Mouse (Mus musculus) C2C12 (cell line): ENCODE data around the gene A630076J17Rik. TPM values are rescaled to one million over a fixed set of nuclear protein-coding genes. Genes with fewer than 3 reads are reported as not detected.

ENCODE experiments used
- H3K27me3 ChIP-seq: one replicate; pipeline ENCODE4 v1.6.1; 2011; ENCODE audit not compliant: control insufficient read depth, insufficient read depth, insufficient read length
- H3K36me3 ChIP-seq: one replicate; pipeline ENCODE4 v1.6.1; 2011; ENCODE audit not compliant: control insufficient read depth, insufficient read depth
- H3K4me3 ChIP-seq: one replicate; pipeline ENCODE4 v1.5.1; 2011; ENCODE audit warnings: mild to moderate bottlenecking, control low read depth; ENCODE audit not compliant: poor library complexity, insufficient read depth, severe bottlenecking
- H3K79me2 ChIP-seq: one replicate; pipeline ENCODE4 v1.6.1; 2011; ENCODE audit not compliant: control insufficient read depth, insufficient read depth
- H3K79me3 ChIP-seq: one replicate; pipeline ENCODE4 v1.6.1; 2011; ENCODE audit warnings: low read depth, control low read depth
- H3ac ChIP-seq: one replicate; pipeline ENCODE3; 2011; ENCODE audit warnings: low read depth; ENCODE audit not compliant: control insufficient read depth, insufficient read length
- CEBPB ChIP-seq: IDR thresholded peaks from one replicate; pipeline ENCODE4 v1.6.1; 2011; ENCODE audit warnings: low read depth, mild to moderate bottlenecking, control low read depth, moderate library complexity
- CTCF ChIP-seq: IDR thresholded peaks from one replicate; pipeline ENCODE4 v1.5.1; 2011; ENCODE audit not compliant: control insufficient read depth, insufficient read depth, insufficient read length
- FOSL1 ChIP-seq: IDR thresholded peaks from one replicate; pipeline ENCODE4 v1.8.0; 2011; ENCODE audit warnings: mild to moderate bottlenecking, low read length; ENCODE audit not compliant: poor library complexity, insufficient read depth, severe bottlenecking
- MAX ChIP-seq: IDR thresholded peaks from one replicate; pipeline ENCODE4 v1.6.1; 2011; ENCODE audit warnings: mild to moderate bottlenecking, control low read depth
- MYOD1 ChIP-seq: IDR thresholded peaks from one replicate; pipeline ENCODE4 v1.6.1; 2011; ENCODE audit warnings: low read depth; ENCODE audit not compliant: control insufficient read depth, insufficient read length
- MYOG ChIP-seq: IDR thresholded peaks from one replicate; pipeline ENCODE4 v1.6.1; 2011; ENCODE audit not compliant: control insufficient read depth, insufficient read length; ENCODE audit errors: extremely low read depth
- USF1 ChIP-seq: IDR thresholded peaks from one replicate; pipeline ENCODE4 v1.6.1; 2011; ENCODE audit warnings: low read depth, mild to moderate bottlenecking, control low read depth, moderate library complexity
- polyA plus RNA-seq: library from polyadenylated mRNA; unstranded; fragments of >200 nt; fragmentation: generic; extraction: Trizol; gene quantifications from one replicate; pipeline ENCODE4 v1.2.1, GENCODE M21; 2012; ENCODE audit warnings: missing spikeins

A630076J17Rik gene
- polyA plus RNA-seq, 1 experiment = 0.02 TPM

- Histone ChIP-seq H3K4me3 (no peak overlapping the region), H3K79me2 (no peaks in the 10 kb centered on the region), H3K27me3 (peaks cover 49% of the 10 kb centered on the region), H3K36me3 (no peaks in the 10 kb centered on the region), H3K79me3 (no peaks in the 10 kb centered on the region), H3ac (no peak overlapping the region)
- TF ChIP-seq CTCF = no peak
- TF ChIP-seq MAX = no peak
- TF ChIP-seq MYOG = no peak
- no peak for TF ChIP-seq CEBPB
- TF ChIP-seq FOSL1 = no peak
- TF ChIP-seq MYOD1 = no peak
- TF ChIP-seq USF1 = no peak
Observed at GRCm38 (mm10) chr3:107188226-107188899, 42.1 kb upstream of the A630076J17Rik start.

DNA sequence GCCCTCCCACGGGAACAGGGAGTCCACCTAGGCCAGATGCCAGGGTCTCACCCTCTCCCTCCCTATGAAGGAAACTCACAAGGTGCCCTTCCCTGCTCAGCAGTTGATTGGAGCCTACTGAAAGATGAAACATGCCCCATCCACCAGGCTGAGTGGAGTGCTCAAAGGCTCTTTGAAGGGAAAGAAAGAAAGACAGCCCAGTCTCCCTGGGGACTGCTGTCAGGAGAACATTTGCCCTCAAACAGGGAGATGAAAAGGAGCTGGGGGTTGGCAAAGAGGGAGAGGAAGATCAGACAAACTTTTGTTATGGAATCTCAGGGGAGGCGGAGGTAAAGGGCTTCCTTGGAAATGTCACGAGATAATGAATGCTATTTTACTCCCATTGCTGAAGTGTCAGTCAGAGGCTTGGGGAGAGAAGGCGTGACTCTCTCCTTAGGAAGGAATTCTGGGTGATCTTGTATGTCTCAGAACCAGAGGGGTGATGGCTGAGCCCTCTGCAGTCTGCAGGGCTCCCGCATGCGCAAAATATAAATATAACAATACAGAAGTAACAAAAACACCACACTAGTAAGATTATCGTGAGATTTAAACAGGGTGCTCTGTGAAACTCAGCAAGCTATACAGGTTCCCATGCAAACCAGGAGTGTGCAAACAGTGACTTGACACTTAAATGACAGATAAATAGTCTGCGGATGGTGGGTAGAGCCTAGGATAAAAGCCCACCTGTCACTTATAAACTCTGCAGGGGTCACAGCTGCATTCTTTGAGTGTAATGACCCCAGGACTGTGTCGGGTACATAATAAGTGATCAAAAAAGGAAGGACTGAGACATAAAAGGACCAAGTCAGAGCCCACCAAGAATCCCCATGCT lies 28.9 kb upstream of the A630076J17Rik start:
- no peak overlapping the region for H3ac ChIP-seq
- no peak for TF ChIP-seq USF1
- TF ChIP-seq MAX = no peak
- no peak for TF ChIP-seq FOSL1
- no peak for TF ChIP-seq CTCF
- no peak for TF ChIP-seq CEBPB
- no peak for TF ChIP-seq MYOD1
- no peak for TF ChIP-seq MYOG
- no peaks in the 10 kb centered on the region for H3K36me3 ChIP-seq
- no peaks in the 10 kb centered on the region for H3K79me2 ChIP-seq
- no peaks in the 10 kb centered on the region for H3K79me3 ChIP-seq
- H3K27me3 ChIP-seq = peaks cover 23% of the 10 kb centered on the region
- no peak overlapping the region for H3K4me3 ChIP-seq

DNA sequence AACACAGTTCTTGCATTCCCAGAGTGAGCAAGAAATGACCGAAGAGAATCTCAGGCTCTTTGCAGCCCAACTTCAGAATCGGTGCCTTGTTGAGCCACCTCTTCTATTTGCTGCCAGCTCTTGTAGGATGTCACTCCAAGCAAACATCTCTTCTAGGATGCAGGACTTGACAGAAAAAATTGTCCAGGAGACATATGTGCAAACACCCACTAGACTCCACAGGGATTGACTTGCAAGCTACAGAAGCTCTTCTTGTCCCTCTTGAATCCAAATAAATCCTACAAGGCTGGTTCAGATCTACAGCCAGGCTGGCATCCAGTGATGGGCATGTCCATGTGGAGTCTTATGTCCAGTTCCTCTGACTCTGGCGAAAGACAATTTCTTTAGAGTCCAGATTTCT lies 26.0 kb upstream of the A630076J17Rik start:
- Histone ChIP-seq H3K79me2 (no peaks in the 10 kb centered on the region), H3ac (no peak overlapping the region), H3K4me3 (no peak overlapping the region), H3K27me3 (peaks cover 15% of the 10 kb centered on the region), H3K36me3 (no peaks in the 10 kb centered on the region), H3K79me3 (no peaks in the 10 kb centered on the region)
- TF ChIP-seq MYOG = no peak
- TF ChIP-seq MYOD1 = no peak
- TF ChIP-seq FOSL1 = no peak
- no peak for TF ChIP-seq MAX
- TF ChIP-seq CTCF = no peak
- no peak for TF ChIP-seq CEBPB
- TF ChIP-seq USF1 = no peak

GRCm38 (mm10) chr3:107205170-107205569 lies 25.2 kb upstream of the A630076J17Rik start:
- Histone ChIP-seq H3K79me2 (no peaks in the 10 kb centered on the region), H3K27me3 (peaks cover 7% of the 10 kb centered on the region), H3K4me3 (no peak overlapping the region), H3K36me3 (no peaks in the 10 kb centered on the region), H3K79me3 (no peaks in the 10 kb centered on the region), H3ac (no peak overlapping the region)
- TF ChIP-seq CTCF (no peak), CEBPB (no peak), MYOD1 (no peak), MYOG (no peak), MAX (no peak), USF1 (no peak), FOSL1 (no peak)

DNA sequence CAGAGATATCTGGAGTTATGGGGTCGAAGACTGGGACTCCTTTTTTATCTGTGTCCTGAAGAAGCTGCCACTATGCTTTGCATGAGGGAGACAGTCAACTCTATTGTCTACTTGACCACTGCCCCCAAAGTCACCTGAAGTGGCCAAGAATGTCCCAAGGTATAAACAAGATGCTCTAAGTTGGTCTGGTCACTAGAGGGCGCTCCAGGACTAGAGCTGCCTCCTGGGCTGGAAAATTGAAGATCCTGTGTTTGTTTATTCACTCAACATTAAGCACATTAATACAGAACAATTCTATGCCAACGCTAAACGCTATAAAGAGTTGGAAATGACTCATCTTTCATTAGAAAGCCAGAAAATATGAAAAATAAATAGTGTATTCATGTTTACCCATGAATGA lies 24.4 kb upstream of the A630076J17Rik start:
- TF ChIP-seq CTCF (peak; percentile 69), MYOD1 (no peak)
- Histone ChIP-seq H3K79me2 (no peaks in the 10 kb centered on the region), H3K79me3 (no peaks in the 10 kb centered on the region), H3K36me3 (no peaks in the 10 kb centered on the region), H3K4me3 (no peak overlapping the region), H3K27me3 (peaks cover 7% of the 10 kb centered on the region), H3ac (no peak overlapping the region)
